Mouse (Mus musculus) lung, adult 18-20 months (tissue): ENCODE measurements around the gene Antxr2.

Experiments used
- DNase-seq, 2 experiments: peaks; one replicate each; pipeline ENCODE4 v3.0.0; 2022; ENCODE audit warnings: mixed read lengths in 2 of 2

Gene Antxr2

GRCm38 (mm10) chr5:97986656-97987294, 44.1 kb downstream of the Antxr2 start:
- DNase-seq = peak in 1 of 2 experiments; percentile 6

GRCm38 (mm10) chr5:97983375-97983774, 47.5 kb downstream of the Antxr2 start:
- no peak for DNase-seq

GRCm38 (mm10) chr5:97980472-97980871, 50.4 kb downstream of the Antxr2 start:
- no peak for DNase-seq

GRCm38 (mm10) chr5:97973293-97973692, 57.5 kb downstream of the Antxr2 start:
- DNase-seq = no peak

GRCm38 (mm10) chr5:97972029-97972428, 58.8 kb downstream of the Antxr2 start:
- DNase-seq = no peak

GRCm38 (mm10) chr5:97971236-97971635, 59.6 kb downstream of the Antxr2 start:
- DNase-seq = no peak

GRCm38 (mm10) chr5:97967044-97967443, 63.8 kb downstream of the Antxr2 start:
- no peak for DNase-seq

- DNase-seq = no peak
Observed at GRCm38 (mm10) chr5:97966101-97966500, 64.7 kb downstream of the Antxr2 start.

- no peak for DNase-seq
Observed at GRCm38 (mm10) chr5:97964444-97964843, 66.4 kb downstream of the Antxr2 start.

GRCm38 (mm10) chr5:97962512-97962911, 68.3 kb downstream of the Antxr2 start:
- no peak for DNase-seq

- DNase-seq = no peak
Observed at GRCm38 (mm10) chr5:97961786-97962185, 69.1 kb downstream of the Antxr2 start.

GRCm38 (mm10) chr5:97959651-97960050, 71.2 kb downstream of the Antxr2 start:
- DNase-seq = no peak

GRCm38 (mm10) chr5:97959010-97959409, 71.8 kb downstream of the Antxr2 start:
- no peak for DNase-seq

- DNase-seq = no peak
Observed at GRCm38 (mm10) chr5:97957501-97957900, 73.3 kb downstream of the Antxr2 start.

GRCm38 (mm10) chr5:97954193-97954772, 76.6 kb downstream of the Antxr2 start:
- DNase-seq = no peak

- DNase-seq = no peak
Observed at GRCm38 (mm10) chr5:97953241-97953920, 77.5 kb downstream of the Antxr2 start.

- peak in 1 of 2 experiments; percentile 21 for DNase-seq
Observed at GRCm38 (mm10) chr5:97947261-97947660, 83.6 kb downstream of the Antxr2 start.

GRCm38 (mm10) chr5:97946236-97946635, 84.6 kb downstream of the Antxr2 start:
- DNase-seq = no peak

GRCm38 (mm10) chr5:97935140-97936129, 95.4 kb downstream of the Antxr2 start:
- peak in 1 of 2 experiments; percentile 10 for DNase-seq

GRCm38 (mm10) chr5:97917654-97918053, 113.2 kb downstream of the Antxr2 start:
- DNase-seq = no peak

- no peak for DNase-seq
Observed at GRCm38 (mm10) chr5:97914890-97915289, 116.0 kb downstream of the Antxr2 start.

GRCm38 (mm10) chr5:97913901-97914300, 116.9 kb downstream of the Antxr2 start:
- no peak for DNase-seq

- no peak for DNase-seq
Observed at GRCm38 (mm10) chr5:97907482-97907881, 123.4 kb downstream of the Antxr2 start.
